ENCODE assay signal across 25 mouse cellular contexts in genomic region chr5:125448026-125448425, GRCm38 (mm10). TPM values are rescaled to one million over a fixed set of nuclear protein-coding genes. Genes with fewer than 3 reads are reported as not detected.
DNase-seq lines count a peak whose midpoint lies in the region; ATAC-seq and TF ChIP-seq lines count a peak whose summit lies in the region.
"Had no signal": no experiment of that assay in that cellular context is flagged by ENCODE, and none has a peak within 500 bp of the region (broad histone marks: within the 10 kb centered on the region; RNA-seq: fewer than 3 reads in every experiment).

No protein-coding gene starts in this region.

- peak overlapping the region; percentile 61 for H3K27ac ChIP-seq in liver, adult 2 months (replicated peaks; ENCODE audit: insufficient read depth, low read depth, low read length)
- no peak overlapping the region for H3K27ac ChIP-seq in liver, embryonic 11.5 days (ENCODE audit: low read depth, low read length)
- peak overlapping the region; percentile 31; the same call in 1 of the 2 replicates for H3K27ac ChIP-seq in heart, embryonic 15.5 days
- H3K27ac ChIP-seq: embryonic facial prominence, embryonic 12.5 days; hindbrain, embryonic 14.5 days; kidney, postnatal 0 days; limb, embryonic 10.5 days; liver, embryonic 13.5 days; lung, embryonic 15.5 days; neural tube, embryonic 12.5 days had no signal

- H3K4me1 ChIP-seq in liver, adult 2 months (ENCODE audit: control insufficient read depth, insufficient read depth, low read length), result peaks cover 13% of the 10 kb centered on the region
- H3K4me1 ChIP-seq in liver, embryonic 11.5 days (replicated peaks; ENCODE audit: control insufficient read depth, insufficient read depth, low read length), result peaks cover 14% of the 10 kb centered on the region
- peaks cover 15% of the 10 kb centered on the region for H3K4me1 ChIP-seq in heart, embryonic 15.5 days (replicated peaks)
- H3K4me1 ChIP-seq: lung, embryonic 15.5 days had no signal

- no peak for ATAC-seq in liver, embryonic 11.5 days (replicated peaks; ENCODE audit: low FRiP score)
- no peak; the same call in 1 of the 2 replicates for ATAC-seq in heart, embryonic 15.5 days (replicated peaks; ENCODE audit: insufficient number of reproducible peaks, insufficient read depth, low FRiP score, low read depth)
- ATAC-seq: CD4-positive, CD25-positive, alpha-beta regulatory T cell, adult 4 months; forebrain, postnatal 0 days; inflammation-experienced regulatory T-cells, adult 6 months had no signal

- H3K27me3 ChIP-seq in liver, adult 2 months (ENCODE audit: control insufficient read depth, insufficient read depth, low read length), result no peaks in the 10 kb centered on the region
- H3K27me3 ChIP-seq in liver, embryonic 11.5 days (replicated peaks; ENCODE audit: control insufficient read depth, insufficient read depth, low read length), result no peaks in the 10 kb centered on the region
- H3K27me3 ChIP-seq in heart, embryonic 15.5 days, result no peaks in the 10 kb centered on the region
- H3K27me3 ChIP-seq: embryonic facial prominence, embryonic 12.5 days; liver, embryonic 13.5 days; lung, embryonic 15.5 days; neural tube, embryonic 12.5 days had no signal

- 32% methylated on average over 3 of the region's 3 CpGs for WGBS in liver, adult 2 months
- 76% methylated on average over 3 of the region's 3 CpGs for WGBS in liver, embryonic 11.5 days
- WGBS in heart, embryonic 15.5 days, result 61% methylated on average over 3 of the region's 3 CpGs

- no peak overlapping the region for H3K4me2 ChIP-seq in liver, embryonic 11.5 days
- no peak overlapping the region for H3K4me2 ChIP-seq in heart, embryonic 15.5 days
- H3K4me2 ChIP-seq: embryonic facial prominence, embryonic 12.5 days; hindbrain, embryonic 14.5 days; liver, embryonic 13.5 days; lung, embryonic 15.5 days; neural tube, embryonic 12.5 days had no signal

- DNase-seq in adrenal gland, postnatal 14 days, result peak; percentile 57
- DNase-seq in adrenal gland, adult 8-10 months, result no peak
- DNase-seq in liver, adult 2 months (ENCODE audit: extremely low read depth, low read depth, low spot score), result peak; percentile 93
- no peak for DNase-seq in liver, embryonic 11.5 days (ENCODE audit: low spot score)
- peak; percentile 45 for DNase-seq in heart, postnatal 4 days
- no peak for DNase-seq in kidney, postnatal 14 days
- DNase-seq: cerebellum, adult 18-20 months; cerebellum, postnatal 25 days; forebrain, postnatal 0 days; gastrocnemius, postnatal 25 days; kidney, adult 2 months; liver, embryonic 13.5 days; lung, postnatal 4 days; midbrain, embryonic 14.5 days; right cerebral cortex, postnatal 4 days; thymus, postnatal 14 days had no signal

- H3K79me2 ChIP-seq in liver, adult 2 months (ENCODE audit: control insufficient read depth, insufficient read depth, low read length), result peaks cover 3% of the 10 kb centered on the region; the same call in 1 of the 2 replicates

- no peak overlapping the region for H3K9ac ChIP-seq in liver, adult 2 months (ENCODE audit: low read depth, low read length)
- no peak overlapping the region for H3K9ac ChIP-seq in liver, embryonic 11.5 days (ENCODE audit: low read depth, low read length)
- no peak overlapping the region for H3K9ac ChIP-seq in heart, embryonic 15.5 days
- H3K9ac ChIP-seq: embryonic facial prominence, embryonic 12.5 days; forebrain, postnatal 0 days; hindbrain, embryonic 14.5 days; liver, embryonic 13.5 days; lung, embryonic 15.5 days; neural tube, embryonic 12.5 days had no signal

- no peak overlapping the region for H3K4me3 ChIP-seq in liver, adult 2 months (ENCODE audit: insufficient read depth, low read depth, low read length)
- no peak overlapping the region for H3K4me3 ChIP-seq in liver, embryonic 11.5 days (ENCODE audit: low read depth, low read length)
- no peak overlapping the region for H3K4me3 ChIP-seq in heart, embryonic 15.5 days
- H3K4me3 ChIP-seq: embryonic facial prominence, embryonic 12.5 days; limb, embryonic 10.5 days; liver, embryonic 13.5 days; lung, embryonic 15.5 days; neural tube, embryonic 12.5 days had no signal

- H3K9me3 ChIP-seq in liver, embryonic 11.5 days (ENCODE audit: control insufficient read depth, low read length), result no peaks in the 10 kb centered on the region
- H3K9me3 ChIP-seq in heart, embryonic 15.5 days (replicated peaks), result no peaks in the 10 kb centered on the region
- H3K9me3 ChIP-seq: embryonic facial prominence, embryonic 12.5 days; limb, embryonic 10.5 days; liver, embryonic 13.5 days; lung, embryonic 15.5 days; neural tube, embryonic 12.5 days had no signal

- no peak for TF ChIP-seq POLR2A in liver, adult 2 months (IDR thresholded peaks at IDR 0.05; ENCODE audit: extremely low read depth, insufficient read depth, low read length)

- H3K36me3 ChIP-seq in liver, adult 2 months (ENCODE audit: control insufficient read depth, insufficient read depth, low read length), result no peaks in the 10 kb centered on the region
- 0 out of 2 replicates have a peak, but pooled peaks cover 6% of the 10 kb centered on the region for H3K36me3 ChIP-seq in liver, embryonic 11.5 days (ENCODE audit: control insufficient read depth, insufficient read depth, low read length)
- H3K36me3 ChIP-seq in heart, embryonic 15.5 days, result no peaks in the 10 kb centered on the region

- no peak for TF ChIP-seq CTCF in liver, adult 2 months (IDR thresholded peaks at IDR 0.05; ENCODE audit: low read depth, low read length)

RNA-seq across cellular contexts. Expression of gene Bri3bp, which starts 6.7 kb away (rescaled TPM):
- total RNA-seq in adrenal gland, postnatal 14 days (2021), result 24.0 and 27.9 TPM in 2 replicates
- 10 to 100 TPM; 27.8 to 35.6 (median 31.6) TPM for total RNA-seq in adrenal gland, adult 8-10 months (2022)
- 7.7 and 8.8 TPM in 2 replicates for total RNA-seq in liver, adult 2 months (2014; rRNA removed)
- 18.3 and 23.0 TPM in 2 replicates for polyA plus RNA-seq in liver, adult 2 months (2012; rRNA removed)
- 63.6 and 67.9 TPM in 2 replicates for polyA plus RNA-seq in liver, embryonic 11.5 days (2014; fragmentation: Nextera tagmentation; extraction: Ambion mirVana)
- 36.5 and 40.7 TPM in 2 replicates for polyA plus RNA-seq in heart, embryonic 15.5 days (2015; fragmentation: Nextera tagmentation; extraction: Ambion mirVana)
- total RNA-seq in heart, postnatal 4 days (2021), result 10 to 100 TPM; 55.8 to 56.3 TPM

RNA-seq across cellular contexts. Expression of gene Dhx37, which starts 14.1 kb away (rescaled TPM):
- total RNA-seq in adrenal gland, postnatal 14 days (2021), result 14.6 and 15.7 TPM in 2 replicates
- total RNA-seq in adrenal gland, adult 8-10 months (2022), result 10 to 100 TPM; 19.1 to 22.1 (median 19.9) TPM
- 3.8 and 5.6 TPM in 2 replicates for total RNA-seq in liver, adult 2 months (2014; rRNA removed)
- 12.0 and 14.0 TPM in 2 replicates for polyA plus RNA-seq in liver, adult 2 months (2012; rRNA removed)
- polyA plus RNA-seq in liver, embryonic 11.5 days (2014; fragmentation: Nextera tagmentation; extraction: Ambion mirVana), result 18.5 and 19.4 TPM in 2 replicates
- 7.0 and 10.4 TPM in 2 replicates for polyA plus RNA-seq in heart, embryonic 15.5 days (2015; fragmentation: Nextera tagmentation; extraction: Ambion mirVana)
- total RNA-seq in heart, postnatal 4 days (2021), result 10 to 100 TPM; 13.6 to 14.6 TPM

RNA-seq across cellular contexts. Expression of gene Aacs, which starts 27.6 kb away (rescaled TPM):
- 25.4 and 27.3 TPM in 2 replicates for total RNA-seq in adrenal gland, postnatal 14 days (2021)
- 10 to 100 TPM; 44.9 to 73.7 (median 53.8) TPM for total RNA-seq in adrenal gland, adult 8-10 months (2022)
- 29.3 and 40.9 TPM in 2 replicates for total RNA-seq in liver, adult 2 months (2014; rRNA removed)
- 66.8 and 190 TPM in 2 replicates for polyA plus RNA-seq in liver, adult 2 months (2012; rRNA removed)
- 29.3 and 29.7 TPM in 2 replicates for polyA plus RNA-seq in liver, embryonic 11.5 days (2014; fragmentation: Nextera tagmentation; extraction: Ambion mirVana)
- polyA plus RNA-seq in heart, embryonic 15.5 days (2015; fragmentation: Nextera tagmentation; extraction: Ambion mirVana), result 9.8 and 18.4 TPM in 2 replicates
- total RNA-seq in heart, postnatal 4 days (2021), result 1 to 10 TPM; 6.6 to 6.9 TPM

RNA-seq across cellular contexts. Expression of gene Ubc, which starts 58.0 kb away (rescaled TPM):
- total RNA-seq in adrenal gland, postnatal 14 days (2021), result 1,142 and 1,189 TPM in 2 replicates
- total RNA-seq in adrenal gland, adult 8-10 months (2022), result 1,000 to 10,000 TPM; 1,164 to 1,564 (median 1,502) TPM
- 634 and 1,049 TPM in 2 replicates for total RNA-seq in liver, adult 2 months (2014; rRNA removed)
- 990 and 1,297 TPM in 2 replicates for polyA plus RNA-seq in liver, adult 2 months (2012; rRNA removed)
- polyA plus RNA-seq in liver, embryonic 11.5 days (2014; fragmentation: Nextera tagmentation; extraction: Ambion mirVana), result 772 and 827 TPM in 2 replicates
- 782 and 963 TPM in 2 replicates for polyA plus RNA-seq in heart, embryonic 15.5 days (2015; fragmentation: Nextera tagmentation; extraction: Ambion mirVana)
- total RNA-seq in heart, postnatal 4 days (2021), result 100 to 1,000 TPM; 781 to 834 TPM

RNA-seq across cellular contexts. Expression of gene Gm10382, which starts 58.9 kb away (rescaled TPM):
- total RNA-seq in adrenal gland, postnatal 14 days (2021), result 0.26 and 0.49 TPM in 2 replicates
- total RNA-seq in adrenal gland, adult 8-10 months (2022), result under 1 TPM in 3 of 4 experiments, not detected in 1; 0.41 to 0.48 (median 0.45) TPM
- total RNA-seq in liver, adult 2 months (2014; rRNA removed), result 0.13 TPM in 1 of 2 replicates, not detected in the other
- 0.16 and 0.24 TPM in 2 replicates for polyA plus RNA-seq in liver, adult 2 months (2012; rRNA removed)
- polyA plus RNA-seq in liver, embryonic 11.5 days (2014; fragmentation: Nextera tagmentation; extraction: Ambion mirVana), result 0.18 and 0.34 TPM in 2 replicates
- 0.30 and 0.48 TPM in 2 replicates for polyA plus RNA-seq in heart, embryonic 15.5 days (2015; fragmentation: Nextera tagmentation; extraction: Ambion mirVana)
- total RNA-seq in heart, postnatal 4 days (2021), result under 1 TPM; 0.21 to 0.29 TPM
- total RNA-seq: gastrocnemius, postnatal 25 days had no signal

Comparison
In these comparisons a context has a peak if more than half of its experiments do, and no peak if none do; other contexts are left out.
1. DNase-seq: peak in adrenal gland, postnatal 14 days (single experiment), liver, adult 2 months (single experiment) and heart, postnatal 4 days (single experiment); none in adrenal gland, adult 8-10 months (single experiment), liver, embryonic 11.5 days (single experiment) and kidney, postnatal 14 days (single experiment).